Mouse (Mus musculus) lung, postnatal 0 days (tissue): ENCODE results near the gene Hormad2.

Experiments used
- CTCF ChIP-seq: IDR thresholded peaks from 2 replicates; pipeline ENCODE4 v1.5.1; 2016; ENCODE audit warnings: antibody characterized with exemption, mild to moderate bottlenecking
- EP300 ChIP-seq: IDR thresholded peaks from 2 replicates; pipeline ENCODE4 v1.6.1; 2016; ENCODE audit warnings: antibody characterized with exemption, mild to moderate bottlenecking, control low read depth

DNA sequence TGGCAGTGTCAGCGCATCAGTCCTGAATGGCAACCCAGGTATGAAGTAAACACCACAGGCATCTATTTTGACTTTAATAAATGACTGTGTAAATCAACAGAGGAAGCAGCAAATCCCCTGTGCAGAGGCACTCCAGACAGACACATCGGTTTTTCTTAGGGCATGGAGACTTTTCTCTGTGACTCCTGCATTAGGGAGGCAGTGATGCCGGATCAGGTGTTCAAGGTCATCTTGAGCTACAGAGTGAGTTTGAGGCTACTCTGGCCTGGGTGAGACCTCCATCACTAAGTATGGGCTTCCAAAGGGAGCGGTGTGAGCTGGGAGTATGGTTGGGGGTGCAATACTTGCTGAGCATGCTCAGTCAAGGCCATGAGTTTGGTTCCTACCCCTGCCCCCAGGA is 23.7 kb upstream of the Hormad2 start:
- TF ChIP-seq CTCF (no peak), EP300 (no peak)
